Mouse (Mus musculus): Measurements from ENCODE around the gene Evc2.

- TF ChIP-seq USF1 (IDR thresholded peaks at IDR 0.05; ENCODE audit: low read depth) (no peak), MAX (IDR thresholded peaks at IDR 0.05) (no peak), CTCF (IDR thresholded peaks at IDR 0.05; ENCODE audit: control insufficient read depth, insufficient read depth, insufficient read length) (no peak), FOSL1 (IDR thresholded peaks at IDR 0.05; ENCODE audit: insufficient read depth, low read length, poor library complexity, severe bottlenecking) (no peak)
Observed at GRCm38 (mm10) chr5:37465461-37465860, 127.2 kb downstream of the Evc2 start.
